Comparison of ENCODE assay signal across 12 mouse cellular contexts in genomic region chr11:103371222-103371539, GRCm38 (mm10). TPM values are rescaled to one million over a fixed set of nuclear protein-coding genes. Genes with fewer than 3 reads are reported as not detected.
DNase-seq lines count a peak whose midpoint lies in the region; ATAC-seq lines count a peak whose summit lies in the region.
"Had no signal": no experiment of that assay in that cellular context is flagged by ENCODE, and none has a peak within 500 bp of the region (broad histone marks: within the 10 kb centered on the region; RNA-seq: fewer than 3 reads in every experiment).

No protein-coding gene starts in this region.

- peaks cover 8% of the 10 kb centered on the region for H3K27me3 ChIP-seq in hindbrain, embryonic 13.5 days
- peaks cover 2% of the 10 kb centered on the region; the same call in 1 of the 2 replicates for H3K27me3 ChIP-seq in hindbrain, embryonic 12.5 days
- no peaks in the 10 kb centered on the region for H3K27me3 ChIP-seq in limb, embryonic 15.5 days
- no peaks in the 10 kb centered on the region for H3K27me3 ChIP-seq in midbrain, embryonic 11.5 days (ENCODE audit: control insufficient read depth, insufficient read depth, low read length)
- H3K27me3 ChIP-seq: hindbrain, embryonic 15.5 days had no signal

- 84% methylated on average over 3 of the region's 3 CpGs for WGBS in hindbrain, embryonic 13.5 days
- WGBS in hindbrain, embryonic 12.5 days = 78% methylated on average over 3 of the region's 3 CpGs
- 77% methylated on average over 3 of the region's 3 CpGs for WGBS in limb, embryonic 15.5 days
- WGBS in midbrain, embryonic 11.5 days = 79% methylated on average over 3 of the region's 3 CpGs

- H3K9me3 ChIP-seq in hindbrain, embryonic 13.5 days = no peaks in the 10 kb centered on the region
- H3K9me3 ChIP-seq in hindbrain, embryonic 12.5 days (replicated peaks) = no peaks in the 10 kb centered on the region
- H3K9me3 ChIP-seq in limb, embryonic 15.5 days = no peaks in the 10 kb centered on the region
- H3K9me3 ChIP-seq in midbrain, embryonic 11.5 days (ENCODE audit: control insufficient read depth, low read length) = no peaks in the 10 kb centered on the region
- H3K9me3 ChIP-seq: hindbrain, embryonic 15.5 days had no signal

- no peak overlapping the region for H3K4me2 ChIP-seq in hindbrain, embryonic 13.5 days
- H3K4me2 ChIP-seq in hindbrain, embryonic 12.5 days (replicated peaks) = no peak overlapping the region
- H3K4me2 ChIP-seq in limb, embryonic 15.5 days = no peak overlapping the region
- no peak overlapping the region for H3K4me2 ChIP-seq in midbrain, embryonic 11.5 days
- H3K4me2 ChIP-seq: hindbrain, embryonic 15.5 days had no signal

- no peak overlapping the region for H3K4me3 ChIP-seq in hindbrain, embryonic 13.5 days
- no peak overlapping the region for H3K4me3 ChIP-seq in hindbrain, embryonic 12.5 days
- H3K4me3 ChIP-seq in limb, embryonic 15.5 days = no peak overlapping the region
- no peak overlapping the region for H3K4me3 ChIP-seq in midbrain, embryonic 11.5 days (ENCODE audit: low read depth, low read length)
- H3K4me3 ChIP-seq: hindbrain, embryonic 15.5 days had no signal

- intact Hi-C loops in heart, postnatal 10 days (cut with DNase I) = no loop called here

- DNase-seq in heart, adult 11 months = peak; percentile 99
- DNase-seq in heart, postnatal 10 days = peak; percentile 48 to 53
- DNase-seq in spleen, postnatal 4 days (ENCODE audit: low spot score in 2 of 2) = no peak
- DNase-seq in left cerebral cortex, adult 8-10 months (ENCODE audit: low spot score in 2 of 2) = no peak
- DNase-seq in midbrain, embryonic 11.5 days (ENCODE audit: low spot score, missing footprints) = no peak
- DNase-seq: cerebellum, adult 11 months; right cerebral cortex, postnatal 25 days; thymus, postnatal 25 days had no signal

- H3K4me1 ChIP-seq in hindbrain, embryonic 13.5 days (replicated peaks) = peaks cover 12% of the 10 kb centered on the region
- H3K4me1 ChIP-seq in hindbrain, embryonic 12.5 days = peaks cover 4% of the 10 kb centered on the region
- no peaks in the 10 kb centered on the region for H3K4me1 ChIP-seq in limb, embryonic 15.5 days
- no peaks in the 10 kb centered on the region for H3K4me1 ChIP-seq in midbrain, embryonic 11.5 days (ENCODE audit: control insufficient read depth, insufficient read depth, low read length)

- 0 out of 2 replicates have a peak overlapping the region, but pooled peaks have one; percentile 40 for H3K27ac ChIP-seq in hindbrain, embryonic 13.5 days
- H3K27ac ChIP-seq in hindbrain, embryonic 12.5 days = no peak overlapping the region
- H3K27ac ChIP-seq in limb, embryonic 15.5 days = peak overlapping the region; percentile 61
- H3K27ac ChIP-seq in midbrain, embryonic 11.5 days (ENCODE audit: low read depth, low read length) = no peak overlapping the region

- no peak overlapping the region for H3K9ac ChIP-seq in hindbrain, embryonic 13.5 days
- H3K9ac ChIP-seq in hindbrain, embryonic 12.5 days = no peak overlapping the region
- H3K9ac ChIP-seq in limb, embryonic 15.5 days = no peak overlapping the region
- H3K9ac ChIP-seq in midbrain, embryonic 11.5 days (ENCODE audit: low read length) = no peak overlapping the region
- H3K9ac ChIP-seq: hindbrain, embryonic 15.5 days had no signal

- no peak for ATAC-seq in hindbrain, embryonic 13.5 days (ENCODE audit: low FRiP score)
- ATAC-seq in hindbrain, embryonic 12.5 days (ENCODE audit: low FRiP score) = no peak
- ATAC-seq in limb, embryonic 15.5 days (ENCODE audit: insufficient number of reproducible peaks, low FRiP score, low TSS enrichment, low read depth) = no peak
- ATAC-seq in midbrain, embryonic 11.5 days (ENCODE audit: low FRiP score) = no peak

- H3K36me3 ChIP-seq in hindbrain, embryonic 13.5 days = peaks cover 92% of the 10 kb centered on the region
- H3K36me3 ChIP-seq in hindbrain, embryonic 12.5 days = peaks cover 53% of the 10 kb centered on the region
- peaks cover 68% of the 10 kb centered on the region for H3K36me3 ChIP-seq in limb, embryonic 15.5 days
- no peaks in the 10 kb centered on the region for H3K36me3 ChIP-seq in midbrain, embryonic 11.5 days (ENCODE audit: control insufficient read depth, insufficient read depth, low read length)

RNA-seq across cellular contexts. Expression of gene Arhgap27, which starts 7.7 kb away (rescaled TPM):
- polyA plus RNA-seq in hindbrain, embryonic 13.5 days (2015; fragmentation: Nextera tagmentation; extraction: Ambion mirVana) = 3.2 and 3.4 TPM in 2 replicates
- 5.2 and 5.9 TPM in 2 replicates for polyA plus RNA-seq in hindbrain, embryonic 12.5 days (2016; fragmentation: Nextera tagmentation; extraction: Ambion mirVana)
- total RNA-seq in heart, postnatal 10 days (2021) = 10 to 100 TPM; 28.6 to 34.3 TPM
- 11.7 and 14.0 TPM in 2 replicates for polyA plus RNA-seq in limb, embryonic 15.5 days (2015; fragmentation: Nextera tagmentation; extraction: Ambion mirVana)
- total RNA-seq in left cerebral cortex, adult 8-10 months (2022) = 10 to 100 TPM; 17.6 to 21.1 (median 19.1) TPM
- 2.4 and 2.8 TPM in 2 replicates for polyA plus RNA-seq in midbrain, embryonic 11.5 days (2014; fragmentation: Nextera tagmentation; extraction: Ambion mirVana)

RNA-seq across cellular contexts. Expression of gene Plekhm1, which starts 41.3 kb away (rescaled TPM):
- 9.1 TPM in 2 replicates for polyA plus RNA-seq in hindbrain, embryonic 13.5 days (2015; fragmentation: Nextera tagmentation; extraction: Ambion mirVana)
- polyA plus RNA-seq in hindbrain, embryonic 12.5 days (2016; fragmentation: Nextera tagmentation; extraction: Ambion mirVana) = 11.5 and 12.1 TPM in 2 replicates
- 10 to 100 TPM; 10.1 to 11.5 TPM for total RNA-seq in heart, postnatal 10 days (2021)
- polyA plus RNA-seq in limb, embryonic 15.5 days (2015; fragmentation: Nextera tagmentation; extraction: Ambion mirVana) = 8.4 and 8.6 TPM in 2 replicates
- 10 to 100 TPM; 17.4 to 18.2 (median 18.0) TPM for total RNA-seq in left cerebral cortex, adult 8-10 months (2022)
- polyA plus RNA-seq in midbrain, embryonic 11.5 days (2014; fragmentation: Nextera tagmentation; extraction: Ambion mirVana) = 6.4 and 7.6 TPM in 2 replicates

Comparison
In these comparisons a context has a peak if more than half of its experiments do, and no peak if none do; other contexts are left out.
1. H3K27ac ChIP-seq: peak in hindbrain, embryonic 13.5 days (single experiment) and limb, embryonic 15.5 days (single experiment); none in hindbrain, embryonic 12.5 days (single experiment) and midbrain, embryonic 11.5 days (single experiment).
2. DNase-seq: peak in heart, adult 11 months (single experiment) and heart, postnatal 10 days (2 of 2); none in spleen, postnatal 4 days (0 of 2), left cerebral cortex, adult 8-10 months (0 of 2) and midbrain, embryonic 11.5 days (single experiment).